Mouse (Mus musculus) adrenal gland, adult 2 months (tissue): ENCODE measurements at regions not wholly inside any gene's neighbourhood (a gene's known extent, or its start where the extent isn't known, plus 50 kb on each side); places are given as distances from the start of the nearest gene placed in this dataset.
"Not testable (repeated sequence)": the region's sequence is repeated elsewhere in the genome, so short reads cannot be mapped to it uniquely, and the experiment has no call there.

Experiments used
- DNase-seq: peaks from one replicate; pipeline ENCODE4 v3.0.0; 2021

DNA sequence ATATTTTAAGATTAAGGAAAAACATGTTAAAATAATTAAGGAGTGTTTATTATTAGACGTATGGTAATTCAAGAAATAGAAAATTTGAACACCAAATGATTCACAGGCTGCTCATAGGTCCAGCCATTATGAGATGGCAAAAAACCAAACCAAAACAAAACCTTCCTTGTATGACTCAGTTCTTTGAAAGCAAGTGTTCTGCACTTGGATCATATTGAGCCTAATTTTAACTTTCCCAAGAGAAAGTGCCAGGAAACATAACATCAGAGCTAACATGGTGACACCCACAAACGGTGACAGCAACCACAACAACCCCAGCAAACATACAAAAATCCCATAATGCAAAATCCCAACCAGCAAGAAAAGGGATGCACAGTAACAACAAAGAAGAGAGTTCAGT, 313.7 kb downstream of the Arl4a start:
- DNase-seq = no peak

DNA sequence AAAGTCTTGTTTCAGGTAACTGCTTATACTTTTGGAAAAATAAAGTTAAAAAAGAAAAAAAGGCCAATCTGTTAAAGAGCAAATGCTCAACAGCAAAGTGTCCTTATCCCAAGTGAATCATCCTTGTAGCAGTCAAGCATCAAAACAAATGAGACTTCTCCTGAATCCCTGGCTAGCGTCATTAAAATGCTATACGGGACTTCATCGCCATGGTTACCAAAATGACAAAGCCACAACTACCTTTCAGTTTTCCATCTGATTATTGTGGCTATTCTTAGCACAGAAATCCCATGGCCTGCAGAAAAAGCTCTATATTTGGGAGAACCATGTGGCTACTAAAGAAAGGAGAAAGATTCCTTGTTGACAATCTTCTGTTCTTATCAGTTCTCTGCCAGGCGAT, 322.7 kb downstream of the Arl4a start:
- no peak for DNase-seq

DNA sequence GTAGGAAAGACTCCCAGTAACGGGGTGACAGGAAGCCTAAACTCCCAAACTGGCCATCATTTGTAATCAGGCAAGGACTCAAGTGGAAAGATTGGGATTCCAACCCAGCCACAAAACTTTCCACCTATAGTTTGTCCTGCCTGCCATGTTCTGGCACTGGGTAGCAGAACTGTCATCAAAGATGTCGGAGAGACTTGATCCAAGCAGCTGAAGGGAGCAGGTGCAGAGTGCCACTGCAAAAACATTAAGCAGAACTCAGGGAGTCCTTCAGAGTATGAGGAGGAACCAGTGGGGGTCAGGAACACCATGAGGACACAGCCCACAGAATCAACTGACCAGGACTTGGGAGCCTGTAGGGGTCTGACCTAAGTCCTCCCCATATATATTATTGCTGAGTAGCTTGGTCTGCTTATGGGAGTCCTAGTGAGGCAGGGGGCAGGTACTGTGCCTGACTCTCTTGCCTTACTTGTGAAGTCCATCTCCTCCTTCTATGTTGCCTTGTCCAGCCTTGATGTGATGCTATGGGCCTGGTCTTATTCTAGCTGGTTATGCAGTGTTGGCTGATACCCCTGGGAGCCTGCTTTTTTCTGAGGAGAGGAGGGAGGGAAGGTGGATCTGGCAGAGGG, 323.5 kb downstream of the Arl4a start:
- no peak for DNase-seq

- no peak for DNase-seq
Observed at GRCm38 (mm10) chr12:39711807-39712206, 326.0 kb downstream of the Arl4a start.

- no peak for DNase-seq
Observed at GRCm38 (mm10) chr12:39709850-39710249, 328.0 kb downstream of the Arl4a start.

DNA sequence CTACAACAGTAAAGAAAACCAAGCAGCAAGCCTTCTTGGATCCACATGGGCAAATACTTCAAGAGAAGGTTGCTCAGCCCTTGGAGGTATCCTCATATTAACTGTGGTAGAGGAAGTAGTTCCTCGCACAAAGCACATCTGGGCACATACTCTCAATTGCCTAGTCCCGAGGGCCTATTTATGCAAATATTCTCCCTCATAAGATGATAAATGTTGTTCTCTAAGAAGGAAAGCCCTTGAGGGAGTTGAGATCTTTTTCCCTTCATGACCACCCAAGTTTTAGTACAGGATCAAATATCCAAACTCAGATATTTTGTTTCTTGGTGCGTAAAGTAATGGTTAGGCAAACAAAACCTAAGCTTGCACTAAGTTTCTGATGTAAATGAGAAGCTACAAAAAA, 340.6 kb downstream of the Arl4a start:
- DNase-seq = no peak

DNA sequence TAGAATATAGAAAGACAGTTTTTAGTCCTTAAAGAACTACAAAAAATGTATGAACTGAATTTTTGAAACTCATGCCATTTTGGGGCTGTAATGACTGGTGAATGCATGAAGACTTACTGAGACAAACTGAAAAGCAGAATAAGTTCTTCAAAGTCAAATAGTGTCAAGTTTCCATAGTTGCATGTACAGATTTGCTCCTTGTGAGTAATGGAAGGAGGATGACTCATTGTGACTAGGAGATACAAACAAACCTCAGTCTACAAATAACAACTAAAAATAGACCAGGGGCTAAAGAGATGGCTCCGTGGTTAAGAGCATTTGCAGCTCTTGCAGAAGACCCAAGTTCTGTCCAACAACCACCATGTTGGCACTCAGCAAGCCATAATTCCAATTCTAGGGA, 342.5 kb downstream of the Arl4a start:
- no peak for DNase-seq

- DNase-seq = no peak
Observed at GRCm38 (mm10) chr12:39692043-39692442, 345.8 kb downstream of the Arl4a start.

DNA sequence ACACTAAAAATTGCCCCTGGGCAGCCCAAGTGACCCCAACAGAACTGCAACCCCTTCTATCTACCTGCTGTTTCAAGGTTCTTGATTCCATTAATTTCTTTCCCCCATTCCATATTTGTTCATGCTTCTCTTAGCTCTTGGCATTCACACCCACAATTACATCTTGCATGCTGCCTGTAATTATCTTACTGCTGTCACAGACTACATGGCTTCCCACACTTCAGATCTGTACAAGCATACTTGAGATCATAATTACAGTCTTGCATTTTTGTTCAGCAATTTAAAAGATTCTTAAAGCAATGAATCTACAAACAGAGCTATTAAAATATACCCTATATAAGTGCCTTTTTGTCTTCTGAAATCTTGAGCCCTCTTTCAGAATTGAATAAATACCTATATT, 352.4 kb downstream of the Arl4a start:
- no peak for DNase-seq

GRCm38 (mm10) chr12:39682121-39682520, 355.7 kb downstream of the Arl4a start:
- no peak for DNase-seq

- no peak for DNase-seq
Observed at GRCm38 (mm10) chr12:39675608-39676007, 362.2 kb downstream of the Arl4a start.

GRCm38 (mm10) chr12:39667701-39668100, 370.1 kb downstream of the Arl4a start:
- no peak for DNase-seq

DNA sequence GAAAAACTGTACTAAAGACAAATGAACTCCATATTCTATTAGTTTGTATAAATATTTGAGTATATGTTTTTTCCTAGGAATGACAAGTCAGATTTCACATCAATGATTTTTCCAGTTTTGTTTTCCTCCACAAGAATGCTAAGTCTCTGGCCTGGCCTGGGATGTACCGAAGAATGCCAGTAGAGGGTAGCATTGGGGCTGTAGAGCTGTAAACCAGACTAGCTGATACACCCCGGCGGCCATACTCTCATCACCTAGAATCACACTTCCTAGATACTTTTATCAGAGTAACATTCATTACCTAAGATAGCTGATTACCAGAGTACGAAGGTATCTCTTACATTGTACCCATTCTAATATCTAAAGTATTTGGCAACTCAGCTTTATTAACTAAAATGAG, 372.4 kb downstream of the Arl4a start:
- peak; percentile 63 for DNase-seq

GRCm38 (mm10) chr12:39660420-39660819, 377.4 kb downstream of the Arl4a start:
- DNase-seq = no peak

- no peak for DNase-seq
Observed at GRCm38 (mm10) chr12:39656606-39657005, 381.2 kb downstream of the Arl4a start.

- no peak for DNase-seq
Observed at GRCm38 (mm10) chr12:39648952-39649351, 388.9 kb downstream of the Arl4a start.

DNA sequence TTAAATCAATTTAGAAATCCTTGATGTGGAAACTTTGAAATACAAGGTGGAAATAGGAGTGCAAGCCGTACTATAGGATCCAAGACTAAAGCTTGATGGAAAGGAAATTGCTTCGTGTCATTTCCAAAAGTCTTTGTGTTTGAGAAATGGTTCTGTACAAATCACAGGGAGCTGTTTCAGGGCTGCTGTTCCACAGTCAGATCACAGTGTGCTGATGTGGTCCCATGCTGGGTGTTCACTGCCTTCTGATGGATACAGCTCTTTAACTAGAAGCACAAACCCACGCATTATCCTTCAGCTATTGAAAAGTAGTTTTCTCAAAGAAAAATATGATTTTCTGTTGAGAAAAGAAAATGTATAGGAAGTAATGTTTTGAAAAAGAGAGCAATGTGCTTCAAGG, 391.3 kb downstream of the Arl4a start:
- DNase-seq = no peak

- DNase-seq = no peak
Observed at GRCm38 (mm10) chr12:39645581-39645980, 392.2 kb downstream of the Arl4a start.

- DNase-seq = no peak
Observed at GRCm38 (mm10) chr12:39639246-39639645, 398.6 kb downstream of the Arl4a start.

- no peak for DNase-seq
Observed at GRCm38 (mm10) chr12:39634337-39634736, 403.5 kb downstream of the Arl4a start.

DNA sequence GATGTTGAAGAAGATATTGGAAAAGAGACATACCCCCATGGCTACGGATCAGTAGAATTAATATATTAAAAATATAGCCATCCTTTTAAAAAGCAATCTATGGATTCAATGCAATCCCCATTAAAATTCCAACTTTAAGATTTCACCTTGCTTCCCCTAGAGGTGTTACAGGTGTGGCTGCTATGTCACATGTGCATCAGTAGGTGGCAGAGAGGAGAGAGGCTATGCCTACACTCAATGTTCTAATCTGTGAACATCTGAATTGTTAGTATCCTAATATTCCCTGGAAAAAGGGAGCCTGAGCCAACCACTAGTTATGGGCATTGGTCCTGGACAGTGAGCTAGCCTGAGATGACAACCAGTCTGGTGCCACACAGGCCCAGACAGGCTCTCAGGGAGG, 416.6 kb downstream of the Arl4a start:
- no peak for DNase-seq

DNA sequence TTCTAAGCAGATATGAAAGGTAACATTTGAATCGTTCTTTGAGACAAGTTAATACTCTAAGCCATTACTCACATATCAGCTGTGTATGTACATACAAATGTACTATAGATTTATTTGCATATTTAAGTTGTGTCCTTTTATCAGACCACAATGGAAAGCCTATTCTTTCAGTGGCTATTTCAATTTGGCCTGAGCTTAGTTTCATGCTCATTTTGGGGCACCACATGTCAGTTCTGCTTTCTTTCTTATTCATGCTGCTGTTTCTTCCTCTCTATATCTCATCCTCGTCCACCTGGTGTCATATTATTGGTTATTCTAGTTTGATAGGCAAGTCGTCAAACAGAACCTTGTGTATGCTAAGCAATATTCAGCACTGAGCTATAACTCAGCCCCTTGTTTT, 432.5 kb downstream of the Arl4a start:
- no peak for DNase-seq

- no peak for DNase-seq
Observed at GRCm38 (mm10) chr12:39604723-39605122, 433.1 kb downstream of the Arl4a start.

DNA sequence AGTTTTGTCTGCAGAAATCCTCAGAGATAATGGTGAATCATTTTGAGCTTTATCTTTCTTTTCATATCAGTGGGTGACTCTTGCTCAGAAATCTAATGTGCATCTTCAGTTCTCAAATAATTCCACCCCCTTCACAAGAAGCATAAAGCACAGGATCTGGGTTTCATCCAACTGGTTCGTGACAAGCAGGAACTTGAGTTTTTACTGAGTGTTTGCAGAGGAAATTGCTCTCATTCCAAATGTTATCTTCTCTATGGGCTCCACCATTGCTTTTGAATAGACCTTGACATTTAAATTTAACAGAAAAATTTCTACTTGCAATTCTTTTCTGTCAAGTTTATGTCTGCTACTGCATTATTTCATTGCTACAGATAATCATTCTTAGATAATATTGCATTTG, 443.1 kb downstream of the Arl4a start:
- peak; percentile 8 for DNase-seq

DNA sequence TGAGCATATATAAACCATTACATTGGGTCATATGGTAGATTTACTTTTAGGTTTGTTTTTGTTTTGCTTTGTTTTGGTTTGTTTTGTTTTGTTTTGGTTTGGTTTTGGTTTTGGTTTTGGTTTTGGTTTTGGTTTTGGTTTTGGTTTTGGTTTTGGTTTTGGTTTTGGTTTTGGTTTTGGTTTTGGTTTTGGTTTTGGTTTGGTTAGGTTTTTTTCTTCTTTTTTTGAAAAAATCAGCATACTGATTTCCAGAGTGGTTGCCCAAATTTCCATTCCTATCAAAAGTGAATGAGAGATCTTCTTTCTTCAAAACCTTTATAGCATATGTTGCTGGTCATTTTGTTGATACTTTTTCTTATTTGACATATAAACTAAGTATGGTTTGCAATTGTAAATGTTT, 444.0 kb downstream of the Arl4a start:
- not testable (repeated sequence) for DNase-seq
